Mouse (Mus musculus): ENCODE measurements around the gene Tcf21. TPM values are rescaled to one million over a fixed set of nuclear protein-coding genes. Genes with fewer than 3 reads are reported as not detected.

Gene Tcf21
- not detected for total RNA-seq (2021)
- long read RNA-seq, experiment 1: 0 reads
- long read RNA-seq, experiment 2: 0 reads

- intact Hi-C loops (cut with DNase I): loop anchor here (2.0 kb wide), 1 partner anchor 665 kb away; no protein-coding TSS in a partner anchor
- no peak for DNase-seq (ENCODE audit: low spot score in 2 of 2)
Observed at GRCm38 (mm10) chr10:22819871-22820590, at the start of gene Tcf21. Tcf21 (minus strand) TSS chr10:22820174.

DNA sequence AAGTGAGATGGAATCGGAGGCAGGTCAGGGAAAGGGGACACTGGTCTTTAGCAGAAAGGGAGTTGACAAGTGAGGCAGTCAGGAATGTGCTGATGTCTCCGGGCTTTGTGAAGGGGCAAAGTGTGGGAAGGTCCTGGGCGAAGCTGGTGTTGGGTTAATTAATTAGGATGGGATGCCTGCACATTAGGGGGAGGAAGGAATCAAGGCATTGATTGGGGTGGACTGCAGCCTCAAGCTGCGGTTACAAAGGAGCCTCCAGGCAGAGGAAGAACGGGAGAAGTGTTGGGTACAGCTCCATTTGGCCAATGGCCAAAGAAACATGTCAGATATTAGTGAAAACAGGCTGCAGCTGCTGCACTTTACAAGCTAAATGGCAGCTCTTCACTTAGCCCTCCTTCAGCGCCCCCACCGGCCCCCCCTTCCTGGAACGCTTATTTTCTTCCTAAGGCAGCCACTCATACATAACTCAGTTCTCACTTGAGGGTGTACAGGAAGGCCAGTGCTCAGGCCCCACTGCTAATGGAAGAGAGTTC is 48.5 kb upstream of the Tcf21 start:
- no peak for DNase-seq (ENCODE audit: low spot score in 2 of 2)
- intact Hi-C loops (cut with DNase I): no loop called here

- no peak for DNase-seq (ENCODE audit: low spot score in 2 of 2)
- intact Hi-C loops (cut with DNase I): no loop called here
Observed at GRCm38 (mm10) chr10:22867210-22867609, 47.2 kb upstream of the Tcf21 start.

DNA sequence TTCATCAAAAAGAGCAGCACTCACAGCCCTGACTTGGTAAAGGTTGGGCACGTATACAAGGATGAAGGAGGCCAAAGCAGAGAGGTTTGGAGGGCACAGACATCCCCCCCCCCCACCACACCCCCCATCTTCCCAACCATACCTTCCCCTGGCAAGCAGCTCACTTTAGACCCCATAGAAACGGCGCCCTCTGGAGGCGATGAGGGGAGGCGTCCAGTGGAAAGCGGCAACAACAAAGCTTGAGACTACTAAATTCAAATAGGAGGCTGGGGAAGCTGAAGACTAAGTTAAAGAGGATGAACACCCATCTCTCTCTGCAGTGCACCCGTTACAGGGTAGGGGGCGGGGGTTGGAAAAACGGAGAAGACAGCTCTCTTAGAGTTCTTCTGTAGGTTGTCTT is 38.1 kb upstream of the Tcf21 start:
- intact Hi-C loops (cut with DNase I): no loop called here
- peak in 1 of 2 experiments; percentile 3 for DNase-seq (ENCODE audit: low spot score in 2 of 2)

- intact Hi-C loops (cut with DNase I): no loop called here
- DNase-seq (ENCODE audit: low spot score in 2 of 2): no peak
Observed at GRCm38 (mm10) chr10:22854330-22854729, 34.4 kb upstream of the Tcf21 start.

DNA sequence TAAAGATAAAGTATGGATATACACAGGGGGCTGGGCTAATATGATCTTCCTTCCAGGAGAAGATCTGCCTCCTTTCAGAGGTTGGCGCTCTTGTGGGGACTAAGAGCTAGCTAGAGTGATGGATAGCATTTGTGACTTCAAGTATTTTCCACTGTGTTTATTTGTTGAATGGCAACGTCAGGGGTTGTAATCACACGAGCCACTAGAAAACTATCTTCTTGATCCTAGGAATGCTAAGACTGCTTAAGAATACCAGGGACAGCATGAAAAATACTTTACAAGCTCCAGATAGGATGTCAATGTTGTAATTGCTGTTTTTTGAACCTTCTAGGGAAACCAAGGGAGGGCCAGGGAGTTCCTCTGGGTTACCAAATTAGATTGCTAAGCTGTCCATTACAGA is 25.4 kb upstream of the Tcf21 start:
- DNase-seq (ENCODE audit: low spot score in 2 of 2): no peak
- intact Hi-C loops (cut with DNase I): loop anchor here (10.0 kb wide), 1 partner anchor 499 kb away; no protein-coding TSS in a partner anchor

DNA sequence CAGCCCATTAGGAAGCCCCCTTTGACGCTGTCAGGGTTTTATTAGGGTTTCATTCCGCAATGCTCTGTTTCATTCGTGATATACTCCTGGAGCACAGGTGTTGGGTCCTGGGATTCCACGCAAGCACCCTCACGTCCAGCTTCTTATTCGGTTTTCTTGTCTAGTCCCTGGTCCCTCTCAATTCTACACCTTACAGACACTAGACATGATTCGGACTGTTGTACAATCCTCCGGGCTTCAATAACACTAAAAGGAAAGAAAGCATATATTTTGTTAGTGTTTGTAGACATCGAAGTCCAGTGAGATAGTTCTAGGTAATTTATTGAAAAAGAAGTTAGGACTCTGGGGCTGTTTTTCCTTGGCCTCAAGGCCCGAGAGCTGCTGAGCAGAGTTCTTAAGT is 24.8 kb upstream of the Tcf21 start:
- no peak for DNase-seq (ENCODE audit: low spot score in 2 of 2)
- intact Hi-C loops (cut with DNase I): loop anchor here (10.0 kb wide), 1 partner anchor 500 kb away; no protein-coding TSS in a partner anchor

DNA sequence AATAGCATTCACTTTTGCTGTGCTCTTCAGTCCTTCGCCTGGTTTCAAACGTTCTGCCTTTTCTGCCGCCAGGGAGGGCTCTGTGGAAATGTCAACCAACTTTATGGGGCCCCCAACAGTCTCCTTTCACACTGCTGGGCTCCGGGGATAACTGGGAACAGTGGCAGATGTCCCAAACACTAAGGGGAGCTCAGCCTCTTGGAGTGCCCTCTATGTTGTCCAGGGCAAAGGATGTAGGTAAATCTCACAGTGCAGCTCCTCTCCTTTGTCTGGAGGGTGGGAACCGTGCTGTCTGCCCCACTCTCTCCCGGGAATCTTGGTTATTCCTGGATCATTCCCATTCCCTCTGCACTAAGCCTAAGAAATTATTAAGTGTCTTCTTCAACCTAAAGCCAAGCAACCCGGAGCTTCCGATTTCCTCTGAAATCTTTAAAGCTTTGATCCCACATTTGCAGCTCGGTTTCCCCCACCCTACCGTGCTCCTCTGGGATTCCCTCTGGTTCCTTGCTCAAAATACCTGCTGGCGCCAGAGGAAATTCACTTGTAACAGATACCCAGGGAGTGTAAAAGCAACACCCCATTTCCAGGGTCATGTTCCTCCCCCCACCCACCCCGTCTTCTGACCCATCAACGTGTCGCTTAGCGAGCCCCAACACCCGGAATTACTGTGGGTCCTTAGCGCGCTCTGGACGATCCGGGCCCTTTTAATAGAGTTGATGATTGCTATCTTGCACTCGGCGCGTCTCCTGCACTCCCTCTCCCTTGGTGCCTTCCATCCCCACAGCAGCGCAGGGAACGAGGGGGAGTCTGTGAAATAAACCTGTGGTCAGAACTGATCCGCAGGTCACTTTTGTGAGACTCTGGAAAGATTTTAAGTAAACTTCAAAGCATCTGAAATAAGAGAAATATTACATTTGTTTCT is 23.7 kb upstream of the Tcf21 start:
- DNase-seq (ENCODE audit: low spot score in 2 of 2): no peak
- intact Hi-C loops (cut with DNase I): loop anchor here (10.0 kb wide), 1 partner anchor 501 kb away; no protein-coding TSS in a partner anchor

DNA sequence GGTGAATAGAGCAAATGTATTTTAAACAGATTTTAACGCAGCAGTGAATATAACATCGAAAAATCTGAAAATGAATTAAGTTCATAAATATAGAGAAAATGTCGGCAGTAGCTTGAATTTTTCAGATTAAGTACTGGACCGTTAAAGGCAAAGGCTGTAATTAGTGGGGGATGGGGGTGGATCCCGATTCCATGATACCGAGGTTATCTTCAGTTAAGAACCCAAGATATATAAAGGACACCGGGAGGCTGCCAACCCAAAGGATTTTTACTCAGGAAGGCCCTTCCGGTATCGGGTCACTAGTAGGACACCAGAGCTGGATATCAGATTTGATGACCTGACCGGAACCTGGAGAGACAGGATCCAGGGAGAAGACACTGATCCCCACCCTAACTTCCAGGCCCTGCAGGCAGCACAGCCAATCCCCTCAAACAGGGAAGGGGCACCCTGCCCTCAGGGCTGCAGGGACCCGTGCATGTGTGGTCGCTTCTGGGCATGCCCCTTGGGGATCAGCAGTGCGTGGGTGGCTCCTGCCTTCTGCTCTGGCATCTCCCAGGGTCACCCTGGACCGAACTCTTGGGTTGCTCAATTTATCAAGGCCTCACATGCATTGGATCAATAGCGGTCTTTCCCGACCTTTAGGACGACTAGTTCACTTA is 22.9 kb upstream of the Tcf21 start:
- DNase-seq (ENCODE audit: low spot score in 2 of 2): no peak
- intact Hi-C loops (cut with DNase I): loop anchor here (10.0 kb wide), 1 partner anchor 502 kb away; no protein-coding TSS in a partner anchor

GRCm38 (mm10) chr10:22842113-22842512 is 22.1 kb upstream of the Tcf21 start:
- DNase-seq (ENCODE audit: low spot score in 2 of 2): no peak
- intact Hi-C loops (cut with DNase I): loop anchor here (10.0 kb wide), 1 partner anchor 503 kb away; no protein-coding TSS in a partner anchor

DNA sequence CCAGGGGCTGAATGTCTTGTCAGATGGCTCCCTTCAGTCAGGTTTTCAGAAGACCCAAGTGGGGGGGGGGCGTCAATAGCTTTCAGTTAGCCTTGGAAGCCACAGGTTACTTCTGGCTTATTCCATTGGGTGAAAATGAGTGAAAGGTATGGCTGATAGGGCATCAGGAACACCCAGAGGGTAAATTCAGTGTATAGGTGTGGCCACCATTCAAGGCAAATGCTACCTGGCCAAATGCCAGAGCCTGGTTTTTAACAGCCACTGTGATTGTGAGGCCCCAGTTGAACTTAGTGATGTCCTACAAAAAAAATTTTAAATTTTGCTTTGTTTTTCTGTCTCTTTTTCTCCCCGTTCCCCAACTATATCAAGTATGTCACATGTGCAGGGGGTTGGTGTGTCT is 6.3 kb upstream of the Tcf21 start:
- intact Hi-C loops (cut with DNase I): no loop called here
- no peak for DNase-seq (ENCODE audit: low spot score in 2 of 2)

- intact Hi-C loops (cut with DNase I): no loop called here
- no peak for DNase-seq (ENCODE audit: low spot score in 2 of 2)
Observed at GRCm38 (mm10) chr10:22822896-22823295, 2.9 kb upstream of the Tcf21 start.

DNA sequence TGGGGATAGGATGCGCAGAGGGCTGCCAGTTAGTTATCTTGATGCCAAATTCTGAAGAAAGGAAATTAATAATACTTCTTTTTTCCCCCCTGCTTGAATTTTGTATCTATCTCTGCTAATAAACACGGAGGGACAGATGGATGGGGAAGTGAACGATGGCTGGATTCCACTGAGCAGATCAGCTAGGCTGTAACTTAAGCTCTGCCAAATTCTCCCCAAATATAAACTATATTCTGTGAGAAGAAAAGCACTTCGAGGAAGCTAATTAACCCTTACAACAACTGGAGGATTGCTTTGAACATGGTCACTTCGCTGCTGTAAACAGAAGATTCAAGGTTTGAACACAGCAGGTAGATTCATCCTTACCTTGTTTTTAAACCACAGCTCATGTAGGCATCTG is 2.5 kb upstream of the Tcf21 start:
- intact Hi-C loops (cut with DNase I): no loop called here
- no peak for DNase-seq (ENCODE audit: low spot score in 2 of 2)

DNA sequence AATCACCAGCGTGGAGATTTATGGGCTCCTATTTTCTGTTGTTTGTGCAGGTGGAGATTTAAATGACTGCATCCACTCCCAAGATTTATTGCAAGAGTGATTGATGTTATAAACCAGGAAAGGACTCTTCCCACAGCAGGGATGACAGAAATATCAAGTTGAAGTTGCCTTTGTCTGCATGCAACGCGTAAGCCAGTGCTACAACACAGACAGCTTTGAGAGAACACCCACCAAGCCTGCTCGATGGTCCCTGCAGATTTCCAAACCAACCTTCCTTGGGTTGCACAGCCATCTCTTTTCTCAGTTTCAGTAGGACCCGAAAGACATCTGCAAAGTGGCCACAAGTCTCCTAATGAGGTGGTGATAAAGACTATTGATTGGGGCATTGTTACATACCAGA is 1.7 kb upstream of the Tcf21 start:
- no peak for DNase-seq (ENCODE audit: low spot score in 2 of 2)
- intact Hi-C loops (cut with DNase I): loop anchor here (2.0 kb wide), 1 partner anchor 667 kb away; no protein-coding TSS in a partner anchor

- intact Hi-C loops (cut with DNase I): loop anchor here (2.0 kb wide), 1 partner anchor 666 kb away; no protein-coding TSS in a partner anchor
- no peak for DNase-seq (ENCODE audit: low spot score in 2 of 2)
Observed at GRCm38 (mm10) chr10:22821267-22821666, 1.3 kb upstream of the Tcf21 start.

DNA sequence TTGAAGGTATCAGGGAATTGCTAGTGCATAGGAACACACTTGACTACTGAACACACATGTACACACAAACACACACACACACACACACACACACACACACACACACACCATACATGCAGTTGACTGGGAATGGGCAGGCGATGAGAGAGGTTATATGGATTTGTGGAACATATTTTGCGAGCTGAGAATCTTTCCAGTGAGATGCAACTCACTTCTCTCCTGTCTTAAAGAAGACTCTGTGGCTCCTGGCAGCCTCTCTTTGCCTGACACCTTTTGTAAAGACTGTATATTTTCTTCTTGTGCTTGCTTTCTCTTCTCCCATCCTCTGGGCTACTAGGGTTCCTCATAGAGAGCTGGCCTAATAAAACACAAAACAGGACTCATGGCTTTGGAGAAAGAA is 867 bp upstream of the Tcf21 start:
- DNase-seq (ENCODE audit: low spot score in 2 of 2): no peak
- intact Hi-C loops (cut with DNase I): loop anchor here (2.0 kb wide), 1 partner anchor 666 kb away; no protein-coding TSS in a partner anchor

DNA sequence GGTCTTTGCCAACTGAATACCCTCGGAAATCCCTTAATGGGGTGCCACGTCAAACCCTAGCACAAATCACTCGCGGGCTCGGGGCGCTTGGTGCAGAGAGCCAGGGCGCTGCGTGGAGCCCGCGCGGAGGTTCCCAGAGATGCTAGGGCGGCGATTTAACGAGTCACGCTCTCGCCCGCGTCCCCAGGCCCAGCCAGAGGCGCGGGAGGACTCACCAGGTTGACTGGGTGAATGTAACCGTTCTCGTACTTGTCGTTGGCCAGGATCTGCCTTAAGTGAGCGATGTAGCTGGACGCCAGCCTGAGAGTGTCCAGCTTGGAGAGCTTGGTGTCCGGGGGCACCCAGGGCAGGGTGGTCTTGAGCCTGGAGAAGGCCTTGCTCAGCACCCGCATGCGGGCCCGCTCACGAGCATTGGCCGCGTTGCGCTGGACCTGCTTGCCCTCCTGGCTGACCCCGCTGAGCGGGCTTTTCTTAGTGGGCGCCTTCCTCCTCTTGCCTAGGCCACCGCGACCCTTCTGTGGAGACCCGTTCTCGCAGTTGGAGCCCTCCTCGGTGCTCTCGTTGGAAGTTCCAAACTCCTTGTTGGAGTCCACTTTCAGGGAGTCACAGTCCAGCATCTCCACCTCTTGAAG is 619 bp downstream of the Tcf21 start:
- intact Hi-C loops (cut with DNase I): no loop called here
- DNase-seq (ENCODE audit: low spot score in 2 of 2): no peak

GRCm38 (mm10) chr10:22818600-22819238 is 1.3 kb downstream of the Tcf21 start:
- DNase-seq (ENCODE audit: low spot score in 2 of 2): no peak
- intact Hi-C loops (cut with DNase I): no loop called here
